Mouse (Mus musculus) liver, embryonic 16.5 days (tissue): ENCODE results near the gene Rapgefl1. TPM values are rescaled to one million over a fixed set of nuclear protein-coding genes. Genes with fewer than 3 reads are reported as not detected.

Experiments used
- ATAC-seq: fragments of 200-750 bp; cut with Nextera tagmentation; 2 replicates; pipeline ENCODE4 v1.8.0; 2017; ENCODE audit warnings: low read depth, mild to moderate bottlenecking, moderate number of reproducible peaks, moderate library complexity
- H3K27ac ChIP-seq: fragments of 300-500 bp; sonication (generic); 2 replicates; pipeline ENCODE4 v1.5.1; 2014; ENCODE audit warnings: mild to moderate bottlenecking, low read length
- H3K27me3 ChIP-seq: fragments of 300-500 bp; sonication (generic); 2 replicates; pipeline ENCODE4 v1.6.1; 2014; ENCODE audit warnings: low read depth, low read length, mixed read lengths; ENCODE audit not compliant: control insufficient read depth, insufficient read depth
- H3K36me3 ChIP-seq: fragments of 300-500 bp; sonication (generic); 2 replicates; pipeline ENCODE4 v1.6.1; 2014; ENCODE audit warnings: mild to moderate bottlenecking; ENCODE audit not compliant: control insufficient read depth, insufficient read depth
- H3K4me1 ChIP-seq: fragments of 300-500 bp; sonication (generic); 2 replicates; pipeline ENCODE4 v1.6.1; 2014; ENCODE audit warnings: low read depth, low read length, mixed read lengths; ENCODE audit not compliant: control insufficient read depth
- H3K4me2 ChIP-seq: fragments of 300-500 bp; sonication (generic); 2 replicates; pipeline ENCODE4 v1.6.1; 2014; ENCODE audit warnings: low read depth, low read length, mixed read lengths
- H3K4me3 ChIP-seq: fragments of 300-500 bp; sonication (generic); 2 replicates; pipeline ENCODE4 v1.5.1; 2014; ENCODE audit warnings: low read depth, mild to moderate bottlenecking, low read length
- H3K9ac ChIP-seq: fragments of 300-500 bp; sonication (generic); 2 replicates; pipeline ENCODE4 v1.6.1; 2014; ENCODE audit warnings: low read depth, low read length
- H3K9me3 ChIP-seq: fragments of 300-500 bp; sonication (generic); replicated peaks from 2 replicates; pipeline ENCODE4 v1.6.1; 2016; ENCODE audit warnings: low read length; ENCODE audit not compliant: control insufficient read depth
- WGBS: fragments of 180-500 bp; shearing (Covaris S2); extraction: QIAGEN DNeasy Blood & Tissue Kit; methylation state at CpG from one replicate; pipeline ENCODE4 v1.1.7; 2014; ENCODE audit not compliant: insufficient replicate concordance; 5-methylcytosine and 5-hydroxymethylcytosine counted together
- polyA plus RNA-seq: library from polyadenylated mRNA; unstranded; fragments of >200 nt; fragmentation: Nextera tagmentation; extraction: Ambion mirVana; gene quantifications from 2 replicates; pipeline ENCODE4 v1.2.1, GENCODE M21; 2015

The Rapgefl1 gene
- polyA plus RNA-seq, 1 experiment from 2014 or later: 0.18 TPM

DNA sequence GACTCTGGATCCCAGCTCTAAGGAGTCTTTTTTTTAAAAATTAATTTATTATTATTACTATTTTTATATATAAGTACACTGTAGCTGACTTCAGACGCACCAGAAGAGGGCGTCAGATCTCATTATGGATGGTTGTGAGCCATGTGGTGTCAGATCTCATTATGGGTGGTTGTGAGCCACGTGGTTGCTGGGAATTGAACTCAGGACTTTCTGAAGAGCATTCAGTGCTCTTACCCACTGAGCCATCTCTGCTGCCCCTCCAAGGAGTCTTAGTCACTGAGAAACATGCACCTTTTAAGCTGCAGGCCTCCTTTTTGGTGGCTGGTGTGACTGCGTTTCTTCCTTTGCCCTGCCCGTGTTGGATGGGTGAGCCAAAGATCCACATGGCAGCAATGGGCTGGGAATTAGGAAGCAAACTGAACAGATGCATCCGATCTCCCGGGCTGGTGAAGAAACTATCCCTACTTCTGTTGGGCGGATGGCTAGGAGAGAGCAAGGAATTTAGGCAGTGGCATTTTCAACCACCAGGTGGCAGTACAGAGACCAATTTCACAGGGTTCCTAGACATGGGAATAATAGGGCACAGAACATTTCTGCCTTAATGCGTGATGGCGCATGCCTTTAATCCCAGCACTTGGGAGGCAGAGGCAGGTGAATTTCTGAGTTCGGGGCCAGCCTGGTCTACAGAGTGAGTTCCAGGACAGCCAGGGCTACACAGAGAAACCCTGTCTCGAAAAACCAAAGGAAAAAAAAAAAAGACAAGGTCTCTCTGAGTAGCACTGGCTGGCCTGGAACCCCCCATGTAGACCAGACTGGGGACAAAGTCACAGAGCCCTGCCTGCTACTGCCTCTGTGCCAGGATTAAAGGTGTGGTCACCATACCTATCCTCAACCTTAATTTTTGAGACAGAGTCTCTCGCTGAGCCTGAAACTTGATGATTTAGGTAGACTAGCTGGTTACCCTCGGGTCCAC is 22.5 kb downstream of the Rapgefl1 start:
- Histone ChIP-seq H3K4me3 (no peak overlapping the region), H3K9ac (no peak overlapping the region), H3K9me3 (no peaks in the 10 kb centered on the region), H3K27me3 (no peaks in the 10 kb centered on the region), H3K4me1 (peaks cover 9% of the 10 kb centered on the region), H3K4me2 (0 out of 2 replicates have a peak overlapping the region, but pooled peaks have one; percentile 24), H3K36me3 (no peaks in the 10 kb centered on the region), H3K27ac (no peak overlapping the region)
- 28% methylated on average over 14 of the region's 14 CpGs for WGBS
- ATAC-seq: peak; percentile 53

- peak within 1 kb of the TSS; percentile 89 for H3K9ac ChIP-seq
- WGBS: 7% methylated on average over 40 of the region's 41 CpGs
- ATAC-seq: peak; percentile 90
Measured at GRCm38 (mm10) chr11:98863028-98863750, 26.6 kb downstream of the Rapgefl1 start, which contains the start of gene Wipf2. Wipf2 (plus strand) TSS chr11:98863638.

GRCm38 (mm10) chr11:98863751-98864429 is 27.3 kb downstream of the Rapgefl1 start:
- Histone ChIP-seq H3K9ac (peak overlapping the region; percentile 89), H3K36me3 (peaks cover 14% of the 10 kb centered on the region; the same call in 1 of the 2 replicates), H3K4me1 (peaks cover 14% of the 10 kb centered on the region), H3K27me3 (no peaks in the 10 kb centered on the region), H3K9me3 (no peaks in the 10 kb centered on the region), H3K4me2 (peak overlapping the region; percentile 93), H3K27ac (peak overlapping the region; percentile 76), H3K4me3 (peak overlapping the region; percentile 84)
- under 1% methylated on average over 38 of the region's 39 CpGs for WGBS
- ATAC-seq: peak; percentile 51

More at GRCm38 (mm10) chr11:98863028-98863750, 26.6 kb downstream of the Rapgefl1 start, which contains the start of gene Wipf2:
- Histone ChIP-seq H3K36me3 (peaks cover 13% of the 10 kb centered on the region; the same call in 1 of the 2 replicates), H3K4me3 (peak within 1 kb of the TSS; percentile 84), H3K4me2 (peak within 1 kb of the TSS; percentile 93), H3K9me3 (no peaks in the 10 kb centered on the region), H3K27me3 (no peaks in the 10 kb centered on the region), H3K4me1 (peaks cover 15% of the 10 kb centered on the region), H3K27ac (peak within 1 kb of the TSS; percentile 76)

DNA sequence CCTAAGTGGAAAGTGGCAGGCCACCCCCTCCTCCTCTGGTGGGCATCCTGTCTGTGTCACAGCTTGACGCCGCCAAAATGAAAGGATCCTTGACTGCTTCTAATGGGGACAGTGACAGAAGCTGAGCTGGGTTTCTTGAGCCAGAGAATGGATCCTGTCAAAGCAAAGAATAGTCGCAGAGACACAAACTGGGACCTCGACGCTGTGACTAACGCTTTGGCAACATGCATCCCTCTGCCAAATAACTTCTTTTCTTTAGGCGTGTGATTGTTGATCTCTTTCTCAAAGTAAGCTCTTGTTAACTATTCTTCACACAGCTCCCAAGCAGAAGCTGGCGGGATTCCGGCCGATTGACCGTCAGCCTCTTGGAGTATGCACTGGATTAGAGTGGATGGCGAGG is 30.7 kb downstream of the Rapgefl1 start:
- WGBS: 86% methylated on average over 12 of the region's 12 CpGs
- Histone ChIP-seq H3K4me1 (peaks cover 12% of the 10 kb centered on the region), H3K9me3 (no peaks in the 10 kb centered on the region), H3K36me3 (peaks cover 14% of the 10 kb centered on the region; the same call in 1 of the 2 replicates), H3K9ac (no peak overlapping the region), H3K27ac (no peak overlapping the region), H3K4me2 (no peak overlapping the region), H3K27me3 (no peaks in the 10 kb centered on the region), H3K4me3 (no peak overlapping the region)
- ATAC-seq: no peak

GRCm38 (mm10) chr11:98869906-98870305 is 33.3 kb downstream of the Rapgefl1 start:
- no peaks in the 10 kb centered on the region for H3K27me3 ChIP-seq
- no peak overlapping the region for H3K4me3 ChIP-seq
- no peak for ATAC-seq
- no peak overlapping the region for H3K9ac ChIP-seq
- no peak overlapping the region for H3K4me2 ChIP-seq
- peaks cover 14% of the 10 kb centered on the region; the same call in 1 of the 2 replicates for H3K36me3 ChIP-seq
- WGBS: 78% methylated on average over 8 of the region's 8 CpGs
- H3K27ac ChIP-seq: no peak overlapping the region
- no peaks in the 10 kb centered on the region for H3K9me3 ChIP-seq
- H3K4me1 ChIP-seq: peaks cover 8% of the 10 kb centered on the region

DNA sequence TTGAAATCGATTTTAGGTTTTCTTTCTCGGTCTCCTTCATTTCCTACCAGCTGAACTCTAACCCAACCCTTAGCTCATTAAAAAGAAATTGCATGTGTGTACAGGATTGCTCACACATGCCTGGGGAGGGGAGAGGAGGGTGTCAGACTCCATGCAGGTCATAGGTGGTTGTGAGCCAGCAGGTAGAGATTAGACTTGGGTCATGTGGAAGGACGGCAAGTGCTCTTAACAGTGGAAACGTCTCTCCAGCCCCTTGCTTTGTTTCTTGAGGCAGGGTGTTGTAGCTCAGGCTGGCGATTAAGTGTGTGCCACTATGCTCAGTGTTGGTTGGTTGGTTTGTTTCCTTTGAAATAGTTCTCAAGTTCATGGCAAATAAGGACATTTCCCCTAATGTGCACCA is 34.2 kb downstream of the Rapgefl1 start:
- H3K9me3 ChIP-seq: no peaks in the 10 kb centered on the region
- H3K4me1 ChIP-seq: peaks cover 8% of the 10 kb centered on the region
- H3K36me3 ChIP-seq: peaks cover 14% of the 10 kb centered on the region; the same call in 1 of the 2 replicates
- H3K9ac ChIP-seq: no peak overlapping the region
- 68% methylated on average over 5 of the region's 5 CpGs for WGBS
- no peak overlapping the region for H3K27ac ChIP-seq
- no peak overlapping the region for H3K4me2 ChIP-seq
- H3K27me3 ChIP-seq: no peaks in the 10 kb centered on the region
- H3K4me3 ChIP-seq: no peak overlapping the region
- no peak for ATAC-seq

DNA sequence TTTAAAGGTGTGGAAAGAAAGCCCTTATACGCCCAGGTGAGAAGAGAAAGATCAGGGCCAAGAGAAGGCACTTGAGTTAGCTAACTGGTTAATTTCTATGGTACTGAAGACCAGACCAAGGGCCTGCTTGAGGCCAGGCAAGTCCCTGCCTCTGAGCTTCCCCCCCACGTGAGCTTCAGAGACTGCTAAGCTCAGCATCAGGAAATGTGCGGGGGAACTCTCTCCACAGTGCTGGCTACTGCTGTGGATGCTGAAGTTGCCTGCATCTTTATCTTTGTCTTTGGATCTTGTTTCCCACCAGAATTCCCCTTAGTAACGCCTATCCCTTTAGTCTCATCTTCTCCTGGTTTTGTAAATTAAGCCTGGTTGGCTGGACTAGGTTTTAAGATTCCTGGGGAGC is 34.8 kb downstream of the Rapgefl1 start:
- Histone ChIP-seq H3K9ac (no peak overlapping the region), H3K27ac (no peak overlapping the region), H3K4me1 (peaks cover 8% of the 10 kb centered on the region), H3K4me2 (no peak overlapping the region), H3K36me3 (peaks cover 14% of the 10 kb centered on the region; the same call in 1 of the 2 replicates), H3K27me3 (no peaks in the 10 kb centered on the region), H3K4me3 (no peak overlapping the region), H3K9me3 (no peaks in the 10 kb centered on the region)
- no peak for ATAC-seq
- WGBS: 70% methylated on average over 4 of the region's 4 CpGs

DNA sequence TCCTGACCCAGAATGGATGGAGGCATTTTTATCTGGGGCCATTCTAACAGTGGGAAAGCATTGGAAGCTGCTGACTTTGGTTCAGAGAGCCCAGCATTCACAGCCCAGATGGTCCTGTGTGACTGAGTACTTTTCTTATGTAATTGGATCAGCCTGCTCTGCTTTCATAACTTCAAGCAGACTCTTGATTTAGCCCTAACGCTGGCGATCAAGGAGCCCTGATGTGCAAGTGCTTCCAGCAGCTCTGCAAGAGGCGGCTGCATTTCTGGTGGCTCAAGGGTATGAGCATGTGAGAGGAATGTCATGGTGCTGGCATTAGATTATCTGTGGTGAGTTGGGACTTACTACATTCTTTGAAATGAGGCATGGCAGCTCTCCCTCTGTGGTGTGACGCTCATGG is 35.5 kb downstream of the Rapgefl1 start:
- Histone ChIP-seq H3K9ac (no peak overlapping the region), H3K36me3 (peaks cover 12% of the 10 kb centered on the region; the same call in 1 of the 2 replicates), H3K4me1 (peaks cover 8% of the 10 kb centered on the region), H3K27me3 (no peaks in the 10 kb centered on the region), H3K27ac (no peak overlapping the region), H3K4me2 (no peak overlapping the region), H3K4me3 (no peak overlapping the region), H3K9me3 (no peaks in the 10 kb centered on the region)
- WGBS: 86% methylated on average over 4 of the region's 4 CpGs
- ATAC-seq: no peak
